Mouse (Mus musculus) heart, adult 2 months (tissue): ENCODE measurements around the gene Kat2a. TPM values are rescaled to one million over a fixed set of nuclear protein-coding genes. Genes with fewer than 3 reads are reported as not detected.
A peak's percentile ranks its signal among the peaks of the same experiment; 100 is the strongest.

Source experiments
- DNase-seq, 2 experiments: peaks; one replicate each; pipeline ENCODE4 v3.0.0; 2021
- H3K27ac ChIP-seq: fragments of 200-600 bp; 2 replicates; pipeline ENCODE4 v1.8.1; 2022
- H3K27me3 ChIP-seq: fragments of 200-500 bp; 2 replicates; pipeline ENCODE4 v1.6.1; 2012; ENCODE audit warnings: mild to moderate bottlenecking, low read length, inconsistent platforms, mixed read lengths; ENCODE audit not compliant: control insufficient read depth, insufficient read depth
- H3K36me3 ChIP-seq: fragments of 200-500 bp; 2 replicates; pipeline ENCODE4 v1.6.1; 2012; ENCODE audit warnings: low read length, inconsistent platforms; ENCODE audit not compliant: control insufficient read depth, insufficient read depth
- H3K4me1 ChIP-seq: fragments of 200-500 bp; 2 replicates; pipeline ENCODE4 v1.6.1; 2011; ENCODE audit warnings: low read length; ENCODE audit not compliant: control insufficient read depth, insufficient read depth
- H3K4me3 ChIP-seq: fragments of 200-600 bp; 2 replicates; pipeline ENCODE4 v1.8.1; 2022
- H3K79me2 ChIP-seq: fragments of 200-500 bp; replicated peaks from 2 replicates; pipeline ENCODE4 v1.6.1; 2012; ENCODE audit warnings: mild to moderate bottlenecking, inconsistent platforms, low read length, moderate library complexity, mixed read lengths; ENCODE audit not compliant: control insufficient read depth, insufficient read depth
- H3K9ac ChIP-seq: fragments of 200-500 bp; 2 replicates; pipeline ENCODE4 v1.6.1; 2012; ENCODE audit warnings: low read depth, mild to moderate bottlenecking, control low read depth, inconsistent platforms, low read length, mixed read lengths
- CTCF ChIP-seq: fragments of 200-600 bp; IDR thresholded peaks from 2 replicates; pipeline ENCODE4 v1.8.1; 2022; ENCODE audit warnings: antibody characterized with exemption, mild to moderate bottlenecking, moderate library complexity
- EP300 ChIP-seq: fragments of 200-500 bp; IDR thresholded peaks from 2 replicates; pipeline ENCODE4 v1.6.1; 2011; ENCODE audit warnings: low read depth, low read length, control low read depth; ENCODE audit not compliant: insufficient read depth
- POLR2A ChIP-seq: fragments of 200-500 bp; IDR thresholded peaks from 2 replicates; pipeline ENCODE4 v1.6.1; 2011; ENCODE audit warnings: mild to moderate bottlenecking, low read depth, low read length, control low read depth; ENCODE audit not compliant: insufficient read depth
- WGBS: fragments of 180-500 bp; shearing (Covaris S2); methylation state at CpG from one replicate; pipeline ENCODE4 v1.1.7; 2018; 5-methylcytosine and 5-hydroxymethylcytosine counted together
- intact Hi-C: fragments of 180-260 bp; cut with DNase I; formaldehyde crosslinking; loops from one replicate; pipeline ENCODE4 v1.15.1; 2025
- polyA plus RNA-seq: library from polyadenylated mRNA; depleted of rRNA; stranded (reverse); fragments of >200 nt; gene quantifications from 2 replicates; pipeline ENCODE4 v1.2.3, GENCODE M21; 2012
- total RNA-seq, 2 experiments: library from RNA; stranded (reverse); gene quantifications; 2 replicates each; pipeline ENCODE4 v1.2.3; 2021

The Kat2a gene
- total and polyA plus RNA-seq, 3 experiments = 13.1 to 18.9 (median 14.0) TPM

GRCm38 (mm10) chr11:100705095-100705747 is 7.0 kb downstream of the Kat2a start:
- Histone ChIP-seq H3K4me1 (peaks cover 8% of the 10 kb centered on the region), H3K4me3 (no peak overlapping the region), H3K27ac (no peak overlapping the region), H3K36me3 (no peaks in the 10 kb centered on the region), H3K9ac (no peak overlapping the region), H3K27me3 (no peaks in the 10 kb centered on the region), H3K79me2 (no peaks in the 10 kb centered on the region)
- 92% methylated on average over 23 of the region's 23 CpGs for WGBS
- intact Hi-C loops = no loop called here
- TF ChIP-seq CTCF (no peak), EP300 (no peak), POLR2A (no peak)
- no peak for DNase-seq

- Histone ChIP-seq H3K36me3 (no peaks in the 10 kb centered on the region), H3K4me1 (peaks cover 8% of the 10 kb centered on the region), H3K79me2 (no peaks in the 10 kb centered on the region), H3K27ac (peak within 1 kb of the TSS; percentile 58), H3K9ac (peak within 1 kb of the TSS; percentile 54), H3K4me3 (peak within 1 kb of the TSS; percentile 22; the same call in 1 of the 2 replicates), H3K27me3 (no peaks in the 10 kb centered on the region)
- peak; percentile 47 to 50 for DNase-seq
- no peak for TF ChIP-seq EP300
- TF ChIP-seq POLR2A = peak; percentile 68
- intact Hi-C loops = loop anchor here (2.0 kb wide), 2 partner anchors 77 to 133 kb away; no protein-coding TSS in a partner anchor
- 32% methylated on average over 7 of the region's 7 CpGs for WGBS
These were observed 8.3 kb downstream of the Kat2a start, which contains the start of gene Dhx58 for GRCm38 (mm10) chr11:100703851-100704531. TSS of gene Dhx58 (minus strand) at chr11:100704271.

- no peak for TF ChIP-seq POLR2A
- H3K4me3 ChIP-seq = no peak overlapping the region; the same call in 1 of the 2 replicates
- intact Hi-C loops = loop anchor here (2.0 kb wide), 2 partner anchors 77 to 133 kb away; no protein-coding TSS in a partner anchor
- 44% methylated on average over 11 of the region's 11 CpGs for WGBS
- DNase-seq = peak in 1 of 2 experiments; percentile 31
- H3K27ac ChIP-seq = no peak overlapping the region
- no peaks in the 10 kb centered on the region for H3K36me3 ChIP-seq
- H3K9ac ChIP-seq = peak overlapping the region; percentile 5; the same call in 1 of the 2 replicates
- no peaks in the 10 kb centered on the region for H3K79me2 ChIP-seq
- H3K4me1 ChIP-seq = peaks cover 8% of the 10 kb centered on the region
- H3K27me3 ChIP-seq = no peaks in the 10 kb centered on the region
These were observed 8.9 kb downstream of the Kat2a start for GRCm38 (mm10) chr11:100703366-100703765.

GRCm38 (mm10) chr11:100702906-100703305 is 9.4 kb downstream of the Kat2a start:
- Histone ChIP-seq H3K4me1 (peaks cover 8% of the 10 kb centered on the region), H3K9ac (peak overlapping the region; percentile 56), H3K27me3 (no peaks in the 10 kb centered on the region), H3K79me2 (no peaks in the 10 kb centered on the region), H3K27ac (peak overlapping the region; percentile 48; the same call in 1 of the 2 replicates), H3K36me3 (no peaks in the 10 kb centered on the region), H3K4me3 (peak overlapping the region; percentile 22; the same call in 1 of the 2 replicates)
- TF ChIP-seq EP300 (no peak), POLR2A (no peak), CTCF (no peak)
- no peak for DNase-seq
- intact Hi-C loops = loop anchor here (2.0 kb wide), 2 partner anchors 76 to 132 kb away; no protein-coding TSS in a partner anchor
- 37% methylated on average over 7 of the region's 7 CpGs for WGBS

GRCm38 (mm10) chr11:100702081-100702851 is 10.0 kb downstream of the Kat2a start:
- 33% methylated on average over 19 of the region's 19 CpGs for WGBS
- TF ChIP-seq POLR2A (0 out of 2 replicates have a peak, but pooled peaks have one; percentile 15), EP300 (peak; percentile 89), CTCF (peak; percentile 99)
- Histone ChIP-seq H3K27me3 (no peaks in the 10 kb centered on the region), H3K9ac (peak overlapping the region; percentile 56), H3K4me1 (peaks cover 8% of the 10 kb centered on the region), H3K79me2 (no peaks in the 10 kb centered on the region), H3K4me3 (peak overlapping the region; percentile 22; the same call in 1 of the 2 replicates), H3K36me3 (no peaks in the 10 kb centered on the region), H3K27ac (peak overlapping the region; percentile 48; the same call in 1 of the 2 replicates)
- intact Hi-C loops = loop anchor here (2.0 kb wide), 2 partner anchors 75 to 131 kb away; no protein-coding TSS in a partner anchor
- DNase-seq = peak; percentile 60 to 72
